Mouse (Mus musculus) left cerebral cortex, adult 11 months (tissue): ENCODE results near the gene Numa1.
"Not testable (repeated sequence)": the region's sequence is repeated elsewhere in the genome, so short reads cannot be mapped to it uniquely, and the experiment has no call there.

Experiments
- DNase-seq: peaks from one replicate; pipeline ENCODE4 v3.0.0; 2022; ENCODE audit warnings: low spot score

Gene Numa1

GRCm38 (mm10) chr7:101985081-101985480 is 51.2 kb downstream of the Numa1 start:
- DNase-seq: no peak

- DNase-seq: no peak
Measured at GRCm38 (mm10) chr7:101994241-101994640, 60.3 kb downstream of the Numa1 start.

- peak; percentile 72 for DNase-seq
Measured at GRCm38 (mm10) chr7:101998194-101998927, 64.5 kb downstream of the Numa1 start.

- DNase-seq: no peak
Measured at GRCm38 (mm10) chr7:101999461-102000151, 65.7 kb downstream of the Numa1 start.

- no peak for DNase-seq
Measured at GRCm38 (mm10) chr7:102000296-102000695, 66.4 kb downstream of the Numa1 start.

- DNase-seq: no peak
Measured at GRCm38 (mm10) chr7:102000921-102001630, 67.2 kb downstream of the Numa1 start.

- DNase-seq: no peak
Measured at GRCm38 (mm10) chr7:102006520-102006919, 72.6 kb downstream of the Numa1 start.

- no peak for DNase-seq
Measured at GRCm38 (mm10) chr7:102011855-102012254, 77.9 kb downstream of the Numa1 start.

- no peak for DNase-seq
Measured at GRCm38 (mm10) chr7:102013416-102013815, 79.5 kb downstream of the Numa1 start.

GRCm38 (mm10) chr7:102014995-102015394 is 81.1 kb downstream of the Numa1 start:
- no peak for DNase-seq

- no peak for DNase-seq
Measured at GRCm38 (mm10) chr7:102016936-102017335, 83.0 kb downstream of the Numa1 start.

- no peak for DNase-seq
Measured at GRCm38 (mm10) chr7:102017452-102017851, 83.5 kb downstream of the Numa1 start.

GRCm38 (mm10) chr7:102018034-102018433 is 84.1 kb downstream of the Numa1 start:
- DNase-seq: no peak

GRCm38 (mm10) chr7:102018590-102018989 is 84.7 kb downstream of the Numa1 start, which contains the start of gene Il18bp:
Gene Il18bp, minus strand, starts transcription at chr7:102018690.
- no peak for DNase-seq

- no peak for DNase-seq
Measured at GRCm38 (mm10) chr7:102019362-102019761, 85.5 kb downstream of the Numa1 start.

GRCm38 (mm10) chr7:102020934-102021333 is 87.0 kb downstream of the Numa1 start:
- DNase-seq: not testable (repeated sequence)

GRCm38 (mm10) chr7:102023821-102024220 is 89.9 kb downstream of the Numa1 start:
- no peak for DNase-seq

- DNase-seq: no peak
Measured at GRCm38 (mm10) chr7:102025187-102026119, 91.5 kb downstream of the Numa1 start.

GRCm38 (mm10) chr7:102034904-102035303 is 101.0 kb downstream of the Numa1 start:
- DNase-seq: no peak

GRCm38 (mm10) chr7:102035534-102035933 is 101.6 kb downstream of the Numa1 start:
- DNase-seq: no peak

GRCm38 (mm10) chr7:102037318-102037717 is 103.4 kb downstream of the Numa1 start:
- no peak for DNase-seq

- DNase-seq: no peak
Measured at GRCm38 (mm10) chr7:102042314-102042713, 108.4 kb downstream of the Numa1 start.
